Mouse (Mus musculus): ENCODE results near the gene Dapk3.

Gene Dapk3

DNA sequence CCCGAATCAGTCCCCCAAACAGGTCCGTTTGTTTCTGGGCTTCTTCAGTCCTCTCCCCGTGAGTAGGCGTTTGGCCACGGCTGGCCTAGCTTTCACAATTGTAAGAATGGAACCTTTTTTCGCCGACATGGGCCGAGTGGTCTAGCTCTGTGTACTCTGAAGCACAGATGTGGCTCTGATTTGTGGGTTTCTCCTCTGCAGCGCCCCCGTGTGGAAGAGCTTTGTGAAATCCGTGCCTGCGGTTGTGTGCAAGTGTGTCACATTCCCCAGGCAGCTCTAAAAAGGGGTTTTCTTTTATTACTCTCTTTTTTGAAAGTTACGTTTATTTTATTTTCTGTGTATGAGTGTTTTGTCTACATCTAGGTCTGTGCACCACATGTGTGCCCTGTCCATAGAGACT, 58.1 kb downstream of the Dapk3 start:
- DNase-seq (ENCODE audit: low read depth, low spot score), result peak; percentile 74

DNA sequence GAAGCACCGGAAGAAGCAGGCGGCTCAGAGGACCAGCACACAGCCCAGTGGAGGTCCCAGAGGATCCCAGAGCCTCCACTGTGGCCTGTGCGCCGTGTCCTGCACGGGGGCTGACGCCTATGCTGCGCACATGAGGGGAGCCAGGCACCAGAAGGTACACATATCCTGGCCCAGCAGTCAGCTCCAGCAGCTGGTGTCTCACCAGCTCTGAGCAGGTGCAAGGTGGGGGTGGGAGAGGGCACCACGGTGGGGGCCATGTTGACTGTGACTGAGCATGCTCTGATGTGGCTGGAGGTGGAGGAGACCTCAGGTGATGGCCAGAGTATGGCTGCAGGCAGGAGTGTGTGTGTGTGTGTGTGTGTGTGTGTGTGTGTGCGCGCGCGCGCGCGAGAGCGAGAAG, 59.2 kb downstream of the Dapk3 start:
- DNase-seq (ENCODE audit: low read depth, low spot score), result no peak
